ENCODE assay signal across 8 mouse cellular contexts in genomic region chr3:151716246-151716645, GRCm38 (mm10). TPM values are rescaled to one million over a fixed set of nuclear protein-coding genes. Genes with fewer than 3 reads are reported as not detected.
DNase-seq lines count a peak whose midpoint lies in the region; ATAC-seq lines count a peak whose summit lies in the region.

No protein-coding gene starts in this region.

- no peaks in the 10 kb centered on the region for H3K4me1 ChIP-seq in hindbrain, embryonic 13.5 days (replicated peaks)
- no peaks in the 10 kb centered on the region for H3K4me1 ChIP-seq in hindbrain, embryonic 12.5 days
- no peaks in the 10 kb centered on the region for H3K4me1 ChIP-seq in forebrain, embryonic 15.5 days

- 34% methylated on average over 1 of the region's 1 CpGs for WGBS in hindbrain, embryonic 13.5 days
- WGBS in hindbrain, embryonic 12.5 days: 51% methylated on average over 1 of the region's 1 CpGs
- 28% methylated on average over 1 of the region's 1 CpGs for WGBS in forebrain, embryonic 15.5 days

- H3K4me3 ChIP-seq in hindbrain, embryonic 13.5 days: no peak overlapping the region
- no peak overlapping the region for H3K4me3 ChIP-seq in hindbrain, embryonic 12.5 days
- no peak overlapping the region for H3K4me3 ChIP-seq in forebrain, embryonic 15.5 days

- no peak overlapping the region for H3K4me2 ChIP-seq in hindbrain, embryonic 13.5 days
- no peak overlapping the region for H3K4me2 ChIP-seq in hindbrain, embryonic 12.5 days (replicated peaks)
- H3K4me2 ChIP-seq in forebrain, embryonic 15.5 days (replicated peaks): no peak overlapping the region

- H3K9me3 ChIP-seq in hindbrain, embryonic 13.5 days: no peaks in the 10 kb centered on the region
- no peaks in the 10 kb centered on the region for H3K9me3 ChIP-seq in hindbrain, embryonic 12.5 days (replicated peaks)
- no peaks in the 10 kb centered on the region for H3K9me3 ChIP-seq in forebrain, embryonic 15.5 days

- no peaks in the 10 kb centered on the region for H3K27me3 ChIP-seq in hindbrain, embryonic 13.5 days
- H3K27me3 ChIP-seq in hindbrain, embryonic 12.5 days: no peaks in the 10 kb centered on the region
- H3K27me3 ChIP-seq in forebrain, embryonic 15.5 days: no peaks in the 10 kb centered on the region

- no peak overlapping the region for H3K9ac ChIP-seq in hindbrain, embryonic 13.5 days
- H3K9ac ChIP-seq in hindbrain, embryonic 12.5 days: no peak overlapping the region
- no peak overlapping the region for H3K9ac ChIP-seq in forebrain, embryonic 15.5 days (replicated peaks)

- no peaks in the 10 kb centered on the region for H3K36me3 ChIP-seq in hindbrain, embryonic 13.5 days
- no peaks in the 10 kb centered on the region for H3K36me3 ChIP-seq in hindbrain, embryonic 12.5 days
- no peaks in the 10 kb centered on the region for H3K36me3 ChIP-seq in forebrain, embryonic 15.5 days

- H3K27ac ChIP-seq in hindbrain, embryonic 13.5 days: no peak overlapping the region
- no peak overlapping the region for H3K27ac ChIP-seq in hindbrain, embryonic 12.5 days
- no peak overlapping the region for H3K27ac ChIP-seq in forebrain, embryonic 15.5 days (replicated peaks)

- ATAC-seq in hindbrain, embryonic 13.5 days (ENCODE audit: low FRiP score): peak; percentile 36; the same call in 1 of the 2 replicates
- no peak for ATAC-seq in hindbrain, embryonic 12.5 days (ENCODE audit: low FRiP score)
- ATAC-seq in forebrain, embryonic 15.5 days (replicated peaks): peak; percentile 60

- peak; percentile 30 for DNase-seq in A20 (ENCODE audit: low read depth, low spot score)
- peak; percentile 34 for DNase-seq in ZHBTc4 (ENCODE audit: low read depth, low spot score)
- peak; percentile 42 for DNase-seq in lung, postnatal 10 days
- no peak for DNase-seq in B cell, adult 2 months
- no peak for DNase-seq in spleen, postnatal 4 days (ENCODE audit: low spot score in 2 of 2)

RNA-seq across cellular contexts. Expression of gene Ifi44, which starts 33.5 kb away (rescaled TPM):
- polyA plus RNA-seq in hindbrain, embryonic 13.5 days (2015; fragmentation: Nextera tagmentation; extraction: Ambion mirVana): 0.08 TPM in 2 replicates
- polyA plus RNA-seq in hindbrain, embryonic 12.5 days (2016; fragmentation: Nextera tagmentation; extraction: Ambion mirVana): 0.22 and 0.43 TPM in 2 replicates
- 0.17 and 0.29 TPM in 2 replicates for polyA plus RNA-seq in forebrain, embryonic 15.5 days (2015; fragmentation: Nextera tagmentation; extraction: Ambion mirVana)

RNA-seq across cellular contexts. Expression of gene Ifi44l, which starts 46.4 kb away (rescaled TPM):
- 0.14 TPM in 1 of 2 replicates, not detected in the other for polyA plus RNA-seq in hindbrain, embryonic 13.5 days (2015; fragmentation: Nextera tagmentation; extraction: Ambion mirVana)
- not detected in 2 replicates for polyA plus RNA-seq in hindbrain, embryonic 12.5 days (2016; fragmentation: Nextera tagmentation; extraction: Ambion mirVana)
- not detected in 2 replicates for polyA plus RNA-seq in forebrain, embryonic 15.5 days (2015; fragmentation: Nextera tagmentation; extraction: Ambion mirVana)

Comparison
In these comparisons a context has a peak if more than half of its experiments do, and no peak if none do; other contexts are left out.
1. DNase-seq: peak in A20 (single experiment), ZHBTc4 (single experiment) and lung, postnatal 10 days (single experiment); none in B cell, adult 2 months (0 of 2) and spleen, postnatal 4 days (0 of 2).